Comparison of ENCODE assay signal across 19 mouse cellular contexts in genomic region chr5:73331002-73331401, GRCm38 (mm10). TPM values are rescaled to one million over a fixed set of nuclear protein-coding genes. Genes with fewer than 3 reads are reported as not detected.
A peak's percentile ranks its signal among the peaks of the same experiment; 100 is the strongest.
DNase-seq lines count a peak whose midpoint lies in the region; ATAC-seq lines count a peak whose summit lies in the region.
"Had no signal": no experiment of that assay in that cellular context is flagged by ENCODE, and none has a peak within 500 bp of the region (broad histone marks: within the 10 kb centered on the region; RNA-seq: fewer than 3 reads in every experiment).

No protein-coding gene starts in this region.

- 67% methylated on average over 4 of the region's 4 CpGs for WGBS in embryonic facial prominence, embryonic 11.5 days
- 66% methylated on average over 4 of the region's 4 CpGs for WGBS in embryonic facial prominence, embryonic 10.5 days
- WGBS in lung, embryonic 16.5 days: 16% methylated on average over 4 of the region's 4 CpGs
- WGBS in neural tube, embryonic 14.5 days: 7% methylated on average over 4 of the region's 4 CpGs

- H3K9me3 ChIP-seq in embryonic facial prominence, embryonic 11.5 days (replicated peaks; ENCODE audit: control insufficient read depth, low read length): no peaks in the 10 kb centered on the region
- no peaks in the 10 kb centered on the region for H3K9me3 ChIP-seq in embryonic facial prominence, embryonic 10.5 days
- no peaks in the 10 kb centered on the region for H3K9me3 ChIP-seq in lung, embryonic 16.5 days (ENCODE audit: control insufficient read depth, low read length)
- H3K9me3 ChIP-seq in neural tube, embryonic 14.5 days (ENCODE audit: control insufficient read depth, low read length): no peaks in the 10 kb centered on the region
- H3K9me3 ChIP-seq: embryonic facial prominence, embryonic 13.5 days; heart, embryonic 12.5 days; megakaryocyte, embryonic 14.5 days had no signal

- no peak for ATAC-seq in embryonic facial prominence, embryonic 11.5 days (replicated peaks; ENCODE audit: insufficient number of reproducible peaks, low FRiP score, low TSS enrichment, low read depth)
- ATAC-seq in lung, embryonic 16.5 days (ENCODE audit: low read depth): no peak
- peak; percentile 56; the same call in 1 of the 2 replicates for ATAC-seq in neural tube, embryonic 14.5 days (ENCODE audit: low read depth)

- no peak overlapping the region for H3K9ac ChIP-seq in embryonic facial prominence, embryonic 11.5 days (replicated peaks; ENCODE audit: low read length)
- H3K9ac ChIP-seq in lung, embryonic 16.5 days (ENCODE audit: low read length): no peak overlapping the region
- H3K9ac ChIP-seq in neural tube, embryonic 14.5 days (replicated peaks; ENCODE audit: low read depth, low read length): no peak overlapping the region
- H3K9ac ChIP-seq: embryonic facial prominence, embryonic 13.5 days; heart, embryonic 12.5 days; liver, embryonic 14.5 days had no signal

- no peaks in the 10 kb centered on the region for H3K27me3 ChIP-seq in embryonic facial prominence, embryonic 11.5 days (ENCODE audit: control insufficient read depth, insufficient read depth, low read length)
- H3K27me3 ChIP-seq in embryonic facial prominence, embryonic 10.5 days (replicated peaks; ENCODE audit: low read depth, poor library complexity, severe bottlenecking): no peaks in the 10 kb centered on the region
- H3K27me3 ChIP-seq in lung, embryonic 16.5 days (ENCODE audit: control insufficient read depth, insufficient read depth, low read depth, low read length): no peaks in the 10 kb centered on the region
- no peaks in the 10 kb centered on the region for H3K27me3 ChIP-seq in neural tube, embryonic 14.5 days (ENCODE audit: control insufficient read depth, insufficient read depth, low read length)
- H3K27me3 ChIP-seq: CH12.LX; embryonic facial prominence, embryonic 13.5 days; heart, embryonic 12.5 days; megakaryocyte, embryonic 14.5 days had no signal

- H3K4me1 ChIP-seq in embryonic facial prominence, embryonic 11.5 days (ENCODE audit: control insufficient read depth, insufficient read depth, low read length): no peaks in the 10 kb centered on the region
- H3K4me1 ChIP-seq in embryonic facial prominence, embryonic 10.5 days: no peaks in the 10 kb centered on the region
- peaks cover 4% of the 10 kb centered on the region; the same call in 1 of the 2 replicates for H3K4me1 ChIP-seq in lung, embryonic 16.5 days (replicated peaks; ENCODE audit: control insufficient read depth, insufficient read depth, low read length)
- H3K4me1 ChIP-seq in neural tube, embryonic 14.5 days (ENCODE audit: control insufficient read depth, insufficient read depth, low read length): no peaks in the 10 kb centered on the region
- H3K4me1 ChIP-seq: embryonic facial prominence, embryonic 13.5 days had no signal

- peak; percentile 14 for DNase-seq in embryonic facial prominence, embryonic 11.5 days (ENCODE audit: low spot score)
- DNase-seq in embryonic facial prominence, embryonic 10.5 days (ENCODE audit: low spot score): no peak
- DNase-seq in lung, postnatal 4 days: no peak
- peak; percentile 18 for DNase-seq in embryo, embryonic 11 days
- DNase-seq in adrenal gland, postnatal 25 days: no peak
- no peak for DNase-seq in heart, postnatal 36 days
- DNase-seq: cerebellum, postnatal 10 days; heart, postnatal 4 days; kidney, postnatal 4 days; left cerebral cortex, postnatal 4 days; right cerebral cortex, postnatal 4 days; thymus, adult 18-20 months had no signal

- H3K4me3 ChIP-seq in embryonic facial prominence, embryonic 11.5 days (ENCODE audit: low read depth, low read length): no peak overlapping the region
- no peak overlapping the region for H3K4me3 ChIP-seq in embryonic facial prominence, embryonic 10.5 days
- no peak overlapping the region for H3K4me3 ChIP-seq in lung, embryonic 16.5 days (ENCODE audit: low read length)
- no peak overlapping the region for H3K4me3 ChIP-seq in neural tube, embryonic 14.5 days (ENCODE audit: low read depth, low read length)
- H3K4me3 ChIP-seq: embryonic facial prominence, embryonic 13.5 days; heart, embryonic 12.5 days; megakaryocyte, embryonic 14.5 days had no signal

- no peak overlapping the region for H3K4me2 ChIP-seq in embryonic facial prominence, embryonic 11.5 days (ENCODE audit: low read depth, low read length)
- H3K4me2 ChIP-seq in lung, embryonic 16.5 days (ENCODE audit: low read depth, low read length): no peak overlapping the region
- H3K4me2 ChIP-seq in neural tube, embryonic 14.5 days (ENCODE audit: low read depth, low read length): no peak overlapping the region
- H3K4me2 ChIP-seq: embryonic facial prominence, embryonic 13.5 days; heart, embryonic 12.5 days had no signal

- H3K27ac ChIP-seq in embryonic facial prominence, embryonic 11.5 days (replicated peaks; ENCODE audit: low read depth, low read length): no peak overlapping the region
- H3K27ac ChIP-seq in embryonic facial prominence, embryonic 10.5 days (replicated peaks): no peak overlapping the region
- H3K27ac ChIP-seq in lung, embryonic 16.5 days (ENCODE audit: low read length): peak overlapping the region; percentile 3
- no peak overlapping the region for H3K27ac ChIP-seq in neural tube, embryonic 14.5 days (ENCODE audit: low read depth, low read length)
- H3K27ac ChIP-seq: embryonic facial prominence, embryonic 13.5 days; liver, embryonic 14.5 days had no signal

- no peaks in the 10 kb centered on the region for H3K36me3 ChIP-seq in embryonic facial prominence, embryonic 11.5 days (replicated peaks; ENCODE audit: control insufficient read depth, insufficient read depth, low read depth, low read length)
- no peaks in the 10 kb centered on the region for H3K36me3 ChIP-seq in embryonic facial prominence, embryonic 10.5 days (replicated peaks)
- no peaks in the 10 kb centered on the region for H3K36me3 ChIP-seq in lung, embryonic 16.5 days (ENCODE audit: control insufficient read depth, insufficient read depth, low read length)
- no peaks in the 10 kb centered on the region for H3K36me3 ChIP-seq in neural tube, embryonic 14.5 days (ENCODE audit: control insufficient read depth, insufficient read depth, low read length)
- H3K36me3 ChIP-seq: embryonic facial prominence, embryonic 13.5 days had no signal

- intact Hi-C loops in heart, postnatal 36 days (cut with DNase I): no loop called here

RNA-seq across cellular contexts. Expression of gene Ociad2, which starts 9.8 kb away (rescaled TPM):
- polyA plus RNA-seq in embryonic facial prominence, embryonic 11.5 days (2014; fragmentation: Nextera tagmentation; extraction: Ambion mirVana): 11.3 and 12.7 TPM in 2 replicates
- 7.1 and 9.4 TPM in 2 replicates for polyA plus RNA-seq in embryonic facial prominence, embryonic 10.5 days (2016; fragmentation: Nextera tagmentation; extraction: Ambion mirVana)
- 43.5 and 53.4 TPM in 2 replicates for polyA plus RNA-seq in lung, embryonic 16.5 days (2015; fragmentation: Nextera tagmentation; extraction: Ambion mirVana)
- 22.0 and 22.5 TPM in 2 replicates for polyA plus RNA-seq in neural tube, embryonic 14.5 days (2014; fragmentation: Nextera tagmentation; extraction: Ambion mirVana)
- total RNA-seq in adrenal gland, postnatal 25 days (2021): 17.4 and 24.9 TPM in 2 replicates
- total RNA-seq in heart, postnatal 36 days (2021): 1 to 10 TPM; 5.8 to 7.3 TPM

RNA-seq across cellular contexts. Expression of gene Ociad1, which starts 38.4 kb away (rescaled TPM):
- polyA plus RNA-seq in embryonic facial prominence, embryonic 11.5 days (2014; fragmentation: Nextera tagmentation; extraction: Ambion mirVana): 158 and 160 TPM in 2 replicates
- 135 and 137 TPM in 2 replicates for polyA plus RNA-seq in embryonic facial prominence, embryonic 10.5 days (2016; fragmentation: Nextera tagmentation; extraction: Ambion mirVana)
- 231 and 244 TPM in 2 replicates for polyA plus RNA-seq in lung, embryonic 16.5 days (2015; fragmentation: Nextera tagmentation; extraction: Ambion mirVana)
- 230 and 264 TPM in 2 replicates for polyA plus RNA-seq in neural tube, embryonic 14.5 days (2014; fragmentation: Nextera tagmentation; extraction: Ambion mirVana)
- 245 and 249 TPM in 2 replicates for total RNA-seq in adrenal gland, postnatal 25 days (2021)
- total RNA-seq in heart, postnatal 36 days (2021): 100 to 1,000 TPM; 241 to 249 TPM

Comparison
In these comparisons a context has a peak if more than half of its experiments do, and no peak if none do; other contexts are left out.
1. DNase-seq: peak in embryonic facial prominence, embryonic 11.5 days (single experiment) and embryo, embryonic 11 days (single experiment); none in embryonic facial prominence, embryonic 10.5 days (single experiment), lung, postnatal 4 days (0 of 2), adrenal gland, postnatal 25 days (single experiment) and heart, postnatal 36 days (0 of 2).